Mouse (Mus musculus) bone marrow macrophage, adult 2 months (primary cell): ENCODE data around the gene Cdh3.

Experiments
- CTCF ChIP-seq: IDR thresholded peaks from 2 replicates; pipeline ENCODE4 v1.5.1; 2012; ENCODE audit warnings: low read depth, mild to moderate bottlenecking, low read length, moderate library complexity
- POLR2A ChIP-seq: IDR thresholded peaks from 2 replicates; pipeline ENCODE4 v1.6.1; 2012; ENCODE audit warnings: mild to moderate bottlenecking, low read depth, low read length, borderline replicate concordance

DNA sequence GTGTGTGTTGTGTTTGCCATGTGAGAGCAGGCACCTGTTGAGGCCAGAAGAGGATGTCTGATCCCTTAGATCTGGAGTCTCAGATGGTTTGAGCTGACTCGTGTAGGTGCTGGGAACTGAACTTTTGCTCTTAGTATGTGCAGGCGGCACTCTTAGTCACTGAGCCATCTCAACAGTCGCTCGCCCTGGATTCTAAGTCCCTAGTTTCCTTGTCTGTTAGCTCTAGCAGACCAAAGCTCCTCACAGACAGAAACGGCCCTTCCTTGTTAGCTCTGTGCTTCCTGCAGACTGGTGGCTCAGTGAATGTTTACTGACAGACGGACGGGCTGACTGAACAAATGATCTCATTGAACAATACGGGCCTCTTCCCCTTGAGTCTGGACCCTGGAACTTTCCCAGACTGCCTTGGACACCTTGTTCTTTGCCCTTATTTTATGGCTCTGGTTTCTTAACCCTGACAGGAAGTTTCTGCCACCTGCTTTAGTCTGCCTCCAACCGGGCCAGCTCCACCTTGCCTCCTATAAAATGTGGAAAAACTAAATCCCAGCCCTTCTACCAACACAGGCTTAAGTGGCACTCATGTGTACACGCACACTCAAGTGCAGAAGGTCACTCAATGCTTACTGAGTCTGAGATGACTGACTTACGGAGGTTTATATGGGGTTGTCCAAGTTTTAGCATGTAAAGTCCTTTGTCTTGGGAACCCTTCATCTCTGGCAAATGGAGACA lies 74.4 kb downstream of the Cdh3 start:
- TF ChIP-seq CTCF (no peak), POLR2A (no peak)
